Mouse (Mus musculus) lung, postnatal 36 days (tissue): ENCODE measurements at regions not wholly inside any gene's neighbourhood (a gene's known extent, or its start where the extent isn't known, plus 50 kb on each side); places are given as distances from the start of the nearest gene placed in this dataset.
"Not testable (repeated sequence)": the region's sequence is repeated elsewhere in the genome, so short reads cannot be mapped to it uniquely, and the experiment has no call there.

Experiments
- DNase-seq: peaks from one replicate; pipeline ENCODE4 v3.0.0; 2022; ENCODE audit warnings: mixed read lengths

DNA sequence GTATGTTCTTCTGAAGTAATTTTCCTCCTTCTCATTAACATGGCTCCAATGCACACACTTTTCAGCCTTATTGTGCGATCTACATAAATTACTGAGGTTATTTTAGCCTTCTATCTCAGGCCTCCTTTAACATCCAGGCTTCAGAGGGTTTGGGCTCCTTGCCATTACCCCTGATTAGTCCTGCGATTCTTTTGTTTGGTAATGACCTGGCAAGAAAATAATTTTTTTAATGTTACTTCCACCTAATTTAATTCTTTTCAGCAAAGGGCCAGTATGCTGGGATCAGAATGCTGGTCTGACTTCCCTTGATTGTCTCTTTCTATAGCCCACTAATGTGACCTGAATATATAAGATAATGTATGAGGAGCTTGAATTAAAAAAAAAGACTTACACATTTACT is 739.4 kb downstream of the Tbl1xr1 start:
- no peak for DNase-seq

DNA sequence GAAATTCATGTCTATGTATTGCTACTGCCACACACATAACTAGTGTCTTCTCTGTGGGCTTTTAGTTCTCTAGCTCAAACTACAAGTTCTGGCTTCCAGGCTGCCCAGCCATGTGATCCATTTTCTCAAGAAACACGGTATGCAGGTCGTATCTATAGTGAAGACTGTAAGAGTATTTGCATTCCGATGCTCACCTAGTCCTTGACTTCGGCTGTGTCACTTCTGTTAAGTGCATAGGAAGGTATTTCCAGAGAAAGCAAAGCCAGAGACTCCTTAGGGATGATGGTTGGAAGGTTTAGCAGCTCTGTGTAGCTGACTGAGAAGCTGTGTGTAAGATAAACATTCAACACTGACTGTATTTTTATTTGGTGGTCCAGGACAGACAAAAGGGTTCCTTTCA is 750.0 kb downstream of the Tbl1xr1 start:
- no peak for DNase-seq

DNA sequence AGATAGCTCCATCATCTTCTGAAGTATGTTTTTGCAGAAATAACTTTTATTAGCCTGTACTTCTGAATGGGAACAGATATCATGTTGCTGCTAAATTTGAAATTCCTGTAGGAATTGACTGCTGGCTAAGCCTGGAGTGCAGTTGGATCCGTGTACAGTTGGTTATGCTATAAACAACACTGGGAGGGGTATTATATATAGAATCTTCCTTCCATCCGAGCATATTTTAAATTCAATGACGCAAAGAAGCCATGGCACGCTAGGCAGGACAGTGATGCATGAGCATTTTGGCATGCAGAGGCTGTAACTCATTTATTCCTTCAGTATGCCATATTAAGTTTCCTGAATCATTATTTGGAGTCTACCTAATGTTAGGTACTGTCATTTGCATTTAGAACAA is 762.5 kb downstream of the Tbl1xr1 start:
- DNase-seq, result no peak

DNA sequence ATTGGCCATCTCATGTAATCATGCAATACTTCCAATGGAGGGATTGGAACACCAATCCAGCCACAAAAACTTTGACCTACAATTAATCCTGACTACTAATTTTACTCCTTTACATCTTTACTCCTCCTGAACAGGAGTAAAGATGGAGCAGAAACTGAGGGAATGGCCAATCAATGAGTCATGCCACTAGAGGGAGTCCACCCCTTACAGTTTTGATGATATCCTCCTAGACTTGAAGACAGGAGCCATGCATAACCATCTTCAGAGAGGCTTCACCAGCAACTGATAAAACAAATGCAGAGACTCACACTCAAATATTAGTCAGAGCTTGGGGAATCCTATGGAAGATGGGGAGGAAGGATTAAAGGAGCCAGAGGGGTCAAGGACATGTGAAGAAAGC is 774.0 kb downstream of the Tbl1xr1 start:
- DNase-seq, result no peak

DNA sequence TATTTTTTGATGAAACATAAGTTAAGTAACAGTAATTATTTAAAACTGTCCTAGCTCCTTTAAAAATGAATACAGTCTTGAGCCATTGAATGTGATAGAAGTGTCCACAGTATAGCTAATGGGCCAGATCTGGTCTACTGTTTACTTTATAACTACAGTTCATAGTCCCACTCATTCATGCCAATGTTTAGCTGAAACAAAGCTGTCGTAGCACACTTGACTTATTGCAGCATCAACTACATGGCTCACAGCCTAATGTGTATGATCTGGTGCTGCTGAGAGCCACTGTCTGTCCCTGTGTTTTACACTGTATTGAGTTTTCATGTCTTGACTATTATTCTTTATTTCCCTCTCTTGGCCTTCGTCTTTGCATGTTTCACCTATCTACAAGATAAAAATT is 787.1 kb downstream of the Tbl1xr1 start:
- DNase-seq, result no peak

DNA sequence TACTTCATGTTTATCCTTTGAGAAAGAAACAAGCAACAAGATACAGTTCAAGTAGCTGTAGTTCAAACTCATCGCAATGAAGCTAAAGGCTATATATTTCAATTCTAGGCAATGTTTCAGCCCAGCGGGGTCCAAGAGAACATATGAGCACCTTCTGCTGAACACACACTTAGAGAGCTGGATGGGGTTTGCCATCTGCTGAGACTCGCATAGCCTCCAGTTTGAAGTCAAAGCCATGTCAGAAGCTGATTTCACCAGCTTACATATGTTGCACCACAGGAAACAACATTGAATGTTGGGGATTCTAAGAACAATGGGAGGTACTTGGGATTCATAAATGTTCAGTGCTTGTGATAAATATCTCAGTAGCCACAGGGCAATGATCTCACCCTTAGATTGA is 801.4 kb downstream of the Tbl1xr1 start:
- DNase-seq, result no peak

DNA sequence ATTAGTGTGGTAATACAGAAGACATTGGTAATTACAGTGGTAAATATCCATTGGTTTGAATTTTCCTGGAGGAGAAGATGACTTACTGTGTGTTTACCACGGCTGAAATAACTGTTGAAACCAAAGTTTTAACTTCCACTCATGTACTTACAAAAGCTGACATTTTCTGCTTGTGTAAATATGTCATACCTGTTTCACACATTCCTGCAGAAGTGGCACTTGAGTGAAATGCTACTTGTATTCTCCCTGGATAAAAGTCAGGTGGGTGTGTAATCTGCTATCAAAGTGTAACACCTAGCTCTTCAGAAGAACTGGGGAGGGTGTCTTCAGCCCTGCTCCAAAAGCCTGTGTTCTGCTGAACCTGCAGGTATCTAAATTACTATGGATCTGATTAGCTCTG is 816.3 kb downstream of the Tbl1xr1 start:
- DNase-seq, result peak; percentile 50

DNA sequence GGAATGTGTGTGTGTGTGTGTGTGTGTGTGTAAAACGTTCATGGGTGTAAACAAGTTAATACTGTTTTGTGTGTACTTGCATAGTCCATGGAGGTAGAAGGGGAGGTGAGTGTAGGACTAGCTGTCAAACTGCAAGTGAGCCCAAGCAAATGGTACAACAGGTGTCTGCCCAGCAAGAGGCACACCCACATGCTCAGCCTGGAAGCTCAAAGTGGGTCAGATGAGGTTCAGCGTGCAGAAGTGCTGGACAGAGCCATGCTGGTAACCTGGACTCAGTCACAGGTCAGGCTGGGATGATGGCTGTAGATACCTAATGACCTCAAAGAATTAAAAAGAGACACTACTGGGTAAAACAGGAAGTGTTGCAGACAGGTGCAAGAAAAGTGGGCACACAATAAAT is 821.2 kb downstream of the Tbl1xr1 start:
- DNase-seq, result no peak

DNA sequence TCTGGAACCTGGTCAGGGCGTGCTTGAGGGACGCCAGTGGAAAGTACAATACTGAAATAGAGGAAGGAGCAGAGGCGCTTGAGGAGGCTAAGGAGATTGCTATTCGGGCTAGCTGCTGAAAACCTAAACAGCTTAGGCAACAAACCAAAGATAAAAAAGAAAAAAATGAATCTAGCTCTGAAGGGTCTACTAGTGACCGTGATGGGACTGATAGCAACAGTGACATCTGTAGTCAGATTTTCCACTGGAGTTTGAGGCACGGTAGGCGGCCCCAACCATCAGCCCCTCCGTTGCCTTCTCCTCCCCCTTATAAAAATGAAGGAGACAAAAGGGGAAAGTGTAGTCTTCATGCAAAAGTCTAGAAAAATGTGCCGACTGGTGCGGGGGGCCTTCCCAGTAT is 824.5 kb downstream of the Tbl1xr1 start:
- DNase-seq, result no peak

DNA sequence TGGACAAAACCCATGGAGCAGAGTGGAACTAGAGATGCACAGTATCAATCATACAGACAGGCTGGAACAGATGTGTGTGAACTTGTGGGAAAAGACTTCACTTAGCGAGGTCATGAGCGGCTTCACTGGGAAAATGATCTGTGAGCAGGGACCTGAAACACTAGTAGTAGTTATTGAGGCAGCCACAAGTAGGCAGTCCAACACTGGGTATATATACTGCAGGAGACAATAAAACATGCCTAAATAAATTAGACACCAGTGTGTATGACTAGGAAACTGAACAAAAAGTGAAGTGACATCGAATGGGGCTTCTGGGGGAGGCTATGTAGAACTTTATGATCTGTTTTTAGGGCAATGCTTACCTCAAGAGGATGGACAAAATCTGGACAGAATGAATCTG is 852.5 kb downstream of the Tbl1xr1 start:
- DNase-seq, result no peak

DNA sequence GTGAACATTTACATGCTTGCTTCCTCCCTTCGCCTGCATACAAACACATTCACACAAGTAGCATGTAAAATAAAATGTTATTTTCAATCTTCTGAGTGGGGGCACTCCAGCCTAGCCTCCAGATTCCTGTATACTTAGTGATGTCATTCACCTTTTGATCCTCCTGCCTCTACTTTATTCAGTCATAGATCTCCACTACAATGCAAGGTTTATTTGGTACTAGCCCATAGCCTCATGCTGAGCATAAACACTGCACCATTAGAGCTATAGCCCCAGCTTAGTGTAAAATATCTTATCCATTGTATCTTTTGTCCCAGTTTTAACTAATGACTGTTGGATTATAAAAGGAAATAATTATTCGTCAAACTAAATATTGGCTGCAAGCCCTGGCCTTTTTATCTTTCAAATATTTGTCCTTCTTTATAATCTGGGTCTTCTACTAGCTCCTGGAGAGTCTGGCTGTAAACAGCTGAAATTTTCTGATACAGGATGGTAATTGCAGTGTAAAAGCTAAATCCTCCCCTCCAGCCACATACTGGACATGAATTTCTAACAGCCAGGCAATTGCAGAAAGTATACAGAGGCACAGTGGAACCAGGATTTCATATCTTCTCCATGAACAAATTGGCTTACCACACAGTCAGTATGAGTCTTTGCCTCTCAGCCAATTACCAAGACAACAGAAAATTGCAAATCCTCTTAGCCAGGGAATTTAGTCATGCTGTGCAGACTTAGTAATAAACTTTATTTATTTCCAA is 853.5 kb downstream of the Tbl1xr1 start:
- DNase-seq, result no peak

DNA sequence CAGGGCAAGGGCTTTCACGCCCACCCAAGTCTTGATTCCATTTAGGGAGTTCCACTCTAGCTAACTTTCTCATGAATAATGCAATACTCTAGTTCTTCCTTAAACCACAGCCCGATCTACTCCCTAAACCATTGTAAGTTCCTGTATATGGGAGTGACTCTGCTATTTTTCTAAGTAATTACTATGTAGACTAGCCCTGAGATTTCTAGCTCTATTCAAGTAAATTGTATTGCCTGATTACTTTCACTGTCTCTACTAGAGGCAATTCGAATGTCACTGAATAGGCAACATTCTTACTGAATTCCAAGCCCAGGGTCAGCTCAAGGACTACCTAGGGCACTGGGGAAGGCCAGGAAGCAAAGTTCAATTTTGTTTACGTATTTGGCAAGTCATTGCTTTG is 869.2 kb downstream of the Tbl1xr1 start:
- not testable (repeated sequence) for DNase-seq

DNA sequence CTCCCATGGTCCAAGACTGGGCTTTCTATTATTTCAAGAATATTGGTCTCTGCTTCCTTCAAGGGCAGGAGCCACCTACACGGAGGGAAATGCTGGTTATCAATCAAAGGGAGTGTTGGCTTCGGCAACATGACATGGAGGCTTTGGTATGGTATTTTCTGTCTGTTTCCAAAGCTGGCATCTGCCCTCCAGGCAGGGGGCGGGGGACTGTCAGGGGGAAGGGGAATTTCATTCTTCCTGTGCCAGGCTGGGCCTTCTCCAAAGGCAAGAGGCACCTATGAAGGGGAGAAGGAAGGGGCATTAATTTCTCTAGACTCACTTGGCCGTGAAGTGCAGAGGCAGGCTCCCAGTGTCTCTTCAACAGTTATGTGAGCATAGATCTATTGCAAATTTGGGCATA is 870.7 kb downstream of the Tbl1xr1 start:
- no peak for DNase-seq

DNA sequence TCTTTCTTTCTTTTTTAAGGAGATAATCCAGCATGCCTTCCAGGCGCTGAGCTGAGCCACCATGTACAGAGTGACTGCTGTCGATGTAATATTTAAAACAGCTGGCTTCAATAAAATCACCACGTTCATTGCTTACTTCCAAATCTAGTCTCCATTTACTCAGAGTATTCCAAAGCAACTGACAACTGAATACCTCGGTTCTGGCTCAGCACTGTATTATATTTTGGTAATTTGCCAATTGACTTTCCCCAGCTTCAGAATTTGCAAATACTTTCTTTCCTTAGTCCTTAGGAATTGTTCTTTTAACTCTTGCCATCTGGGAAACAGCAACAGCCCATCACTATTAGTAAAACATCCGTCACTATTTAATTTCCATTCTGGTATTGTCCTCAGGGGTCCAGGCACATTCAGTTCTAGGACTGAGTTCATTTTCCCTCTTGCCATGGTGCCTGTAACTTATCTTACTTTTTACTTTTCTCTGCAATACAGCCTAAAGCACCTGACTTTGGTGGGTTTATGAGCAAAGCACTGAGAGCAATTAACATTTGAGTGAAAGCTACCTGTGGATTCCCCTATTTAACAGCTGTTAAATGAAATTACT is 871.8 kb downstream of the Tbl1xr1 start:
- no peak for DNase-seq

DNA sequence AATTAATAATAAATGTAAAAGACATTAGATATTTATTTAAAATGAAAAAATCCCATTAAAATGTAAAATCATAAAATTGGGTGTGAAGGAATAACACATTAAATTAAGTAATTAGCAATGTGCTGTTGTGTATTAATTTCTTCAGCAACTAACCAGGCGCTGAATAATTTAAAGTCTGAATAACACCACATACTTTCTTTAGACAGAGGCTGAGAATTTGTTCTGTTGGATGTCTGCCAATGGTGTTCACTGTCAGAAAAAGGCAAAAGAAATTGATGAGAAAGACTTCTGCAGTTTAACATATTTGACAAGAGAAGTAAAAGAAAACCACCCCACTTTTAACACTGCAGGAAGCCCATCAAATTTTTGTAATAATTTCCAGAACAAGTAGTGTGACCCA is 881.0 kb downstream of the Tbl1xr1 start:
- DNase-seq, result no peak

DNA sequence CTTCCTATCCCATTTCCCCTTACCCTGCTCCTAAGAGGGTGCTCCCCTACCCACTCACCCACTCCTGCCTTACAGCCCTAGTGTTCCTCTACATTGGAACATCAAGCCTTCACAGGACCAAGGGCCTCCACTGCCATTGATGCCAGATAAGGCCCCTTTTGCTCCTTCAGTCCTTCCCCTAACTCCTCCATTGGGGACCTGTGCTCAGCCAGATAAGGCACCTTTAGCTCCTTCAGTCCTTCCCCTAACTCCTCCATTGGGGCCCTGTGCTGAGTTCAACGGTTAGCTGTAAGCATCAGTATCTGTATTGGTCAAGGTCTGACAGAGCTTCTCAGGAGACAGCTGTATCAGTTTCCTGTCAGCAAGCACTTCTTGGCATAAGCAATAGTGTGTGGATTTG is 896.2 kb downstream of the Tbl1xr1 start:
- DNase-seq, result no peak

DNA sequence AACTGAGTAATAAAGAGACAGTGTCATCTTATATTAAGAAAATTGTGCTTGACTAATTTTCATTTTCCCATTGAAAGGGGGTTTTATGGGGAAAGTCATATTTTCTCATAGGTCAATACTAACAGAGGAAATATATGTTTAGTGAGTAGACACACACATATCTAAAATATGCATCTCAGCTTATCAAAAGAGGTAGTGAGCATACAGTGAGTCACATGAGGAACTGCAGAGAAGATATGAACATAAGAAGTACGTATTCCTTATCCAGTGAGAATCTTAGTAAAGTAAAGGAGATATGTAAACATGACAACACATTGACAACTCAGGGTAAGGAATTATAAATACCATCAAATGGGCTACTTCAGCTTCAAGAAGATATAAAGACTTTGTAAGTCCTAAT is 900.3 kb downstream of the Tbl1xr1 start:
- no peak for DNase-seq

DNA sequence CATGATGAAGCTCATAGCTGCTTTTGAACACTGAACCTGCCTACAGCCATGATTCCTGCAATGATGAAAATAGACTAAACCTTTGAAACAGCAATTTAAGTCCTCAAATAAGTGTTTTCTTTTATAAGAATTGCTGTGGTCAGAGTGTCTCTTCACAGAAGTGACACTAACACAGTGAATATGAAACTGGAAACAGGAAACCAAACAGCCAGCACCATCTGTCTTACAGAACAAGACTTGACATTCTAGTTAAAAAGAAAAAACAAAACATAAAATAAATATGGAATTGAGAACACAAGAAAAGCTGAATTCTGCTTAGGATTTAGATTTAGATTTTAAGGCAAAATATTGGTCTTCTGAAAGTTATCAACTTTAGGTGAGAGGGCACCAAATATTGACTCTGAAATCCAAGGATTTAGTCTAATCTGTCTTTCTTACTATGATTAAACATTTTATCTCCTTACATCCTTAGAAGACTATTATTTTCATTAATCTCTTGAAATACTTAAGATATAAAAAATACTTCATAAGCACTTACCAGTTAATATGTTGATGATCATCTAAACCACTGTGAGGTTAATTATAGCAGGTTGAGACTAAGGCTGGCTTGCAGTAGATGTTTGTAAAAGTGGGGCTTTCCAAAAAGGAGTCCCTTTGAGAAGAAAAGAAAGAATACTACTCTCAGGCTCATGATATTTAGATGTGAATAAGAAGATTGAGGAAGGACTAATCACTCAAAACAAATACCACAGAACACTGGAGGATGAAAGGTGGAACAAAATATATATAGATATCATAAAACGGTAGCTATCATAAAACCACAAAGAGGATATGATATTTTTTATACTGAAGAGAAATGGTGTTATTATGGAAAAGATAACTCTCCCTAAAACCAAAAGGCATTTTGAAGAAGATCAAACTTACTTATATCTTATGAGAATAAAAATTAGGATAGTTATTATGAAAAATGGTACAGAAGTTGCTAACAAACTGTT is 903.7 kb downstream of the Tbl1xr1 start:
- no peak for DNase-seq

DNA sequence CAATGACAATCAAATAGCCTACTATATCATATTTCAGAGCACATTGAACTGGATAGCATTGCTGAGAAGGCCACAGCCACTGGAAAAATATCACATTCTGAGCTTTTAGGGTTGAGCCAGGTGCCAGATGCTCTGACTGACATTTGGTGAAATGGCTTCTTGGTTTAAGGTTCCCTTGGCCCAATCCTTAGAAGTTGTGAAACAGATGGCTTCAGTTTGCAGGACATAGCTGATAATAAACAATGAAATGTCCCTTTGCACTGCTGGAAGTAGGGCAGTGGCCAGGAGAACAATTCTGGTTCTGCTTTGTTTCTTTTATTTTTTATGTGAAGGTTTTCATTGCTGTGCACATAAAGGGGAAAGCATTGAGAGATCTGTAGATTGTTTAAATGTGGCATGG is 906.0 kb downstream of the Tbl1xr1 start:
- no peak for DNase-seq

DNA sequence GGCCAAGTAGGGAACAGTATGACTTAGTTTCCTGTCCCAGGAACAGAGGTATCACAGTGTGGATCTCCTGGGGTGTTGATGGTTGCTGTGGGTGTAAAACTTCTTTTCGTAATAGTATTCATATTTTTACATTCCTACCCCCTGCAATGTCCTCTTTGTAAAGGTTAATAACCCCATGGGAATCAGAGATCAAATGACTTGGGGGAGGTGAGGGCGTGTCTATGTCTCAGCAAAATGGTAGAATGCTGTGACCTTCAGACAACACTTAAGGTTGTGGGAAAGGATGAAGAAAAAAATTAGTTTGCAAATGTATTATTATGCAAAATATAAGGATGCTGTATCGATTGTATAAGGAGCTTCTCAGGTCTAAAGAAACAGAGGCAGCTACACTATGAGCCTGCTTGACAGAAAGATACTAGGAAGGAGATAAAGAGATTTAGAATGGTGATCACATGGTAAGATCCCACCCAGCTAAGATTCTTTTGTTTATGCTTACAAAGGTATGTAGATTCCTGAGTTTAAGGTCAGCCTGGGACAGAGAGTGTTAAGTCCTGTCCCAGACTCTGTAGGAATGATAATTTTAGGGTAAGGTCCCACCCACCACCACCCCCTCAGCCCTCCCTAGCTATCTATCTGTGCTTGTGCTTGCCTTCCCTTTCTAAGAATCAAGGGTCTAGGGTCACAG is 913.8 kb downstream of the Tbl1xr1 start:
- DNase-seq, result no peak

DNA sequence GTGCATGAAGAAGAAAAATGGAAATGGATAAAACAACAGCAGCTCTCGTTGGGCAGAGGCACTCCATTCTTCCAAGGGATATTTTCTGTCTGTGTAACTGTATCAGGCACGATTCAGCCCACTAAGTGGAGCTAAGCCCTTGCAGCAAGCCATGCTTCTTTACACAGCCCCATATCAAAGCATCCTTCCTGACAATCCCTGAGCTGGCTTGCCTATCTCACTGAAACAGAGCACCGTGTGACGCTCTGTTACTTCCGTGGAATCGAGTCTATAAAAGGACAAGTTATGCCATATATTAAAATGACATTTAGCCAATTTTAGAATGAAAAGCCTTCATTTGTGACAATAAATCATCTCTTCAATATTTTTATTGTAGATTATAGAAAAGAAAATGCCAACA is 918.8 kb downstream of the Tbl1xr1 start:
- no peak for DNase-seq

DNA sequence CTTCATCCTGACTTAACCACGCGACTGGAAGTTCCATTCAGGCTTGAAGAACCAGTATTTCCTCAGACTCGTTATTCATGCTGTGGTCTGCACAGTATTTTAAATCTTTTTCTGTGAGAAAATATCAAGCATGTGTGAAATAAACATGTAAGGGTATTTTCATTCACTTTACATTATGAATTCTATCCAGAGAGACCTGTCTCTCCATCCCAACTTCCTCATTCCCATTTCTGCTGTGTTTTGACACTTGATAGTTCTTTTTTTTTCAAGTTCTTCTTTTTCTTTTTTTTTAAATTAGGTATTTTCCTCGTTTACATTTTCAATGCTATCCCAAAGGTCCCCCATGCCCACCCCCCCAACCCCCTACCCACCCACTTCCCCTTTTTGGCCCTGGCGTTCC is 919.4 kb downstream of the Tbl1xr1 start:
- no peak for DNase-seq

DNA sequence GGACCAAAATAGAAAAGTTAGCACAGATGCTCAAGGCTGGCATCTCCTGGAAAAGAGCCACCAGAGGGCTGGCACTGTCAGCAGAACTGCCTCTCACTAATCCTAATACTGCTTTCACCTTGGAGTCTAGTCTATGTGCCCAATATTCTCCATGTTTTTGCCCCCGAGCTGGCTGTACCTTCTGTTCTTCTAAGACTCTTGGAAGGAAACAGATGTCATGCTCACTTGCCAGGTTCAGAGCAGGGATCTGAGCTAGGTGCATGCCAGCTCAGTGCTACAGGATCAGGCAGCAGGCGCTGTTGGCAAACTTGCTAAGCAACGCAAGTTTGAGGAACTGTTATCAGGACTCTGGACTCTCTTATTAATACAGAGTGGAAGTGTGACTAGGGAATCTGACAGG is 924.6 kb downstream of the Tbl1xr1 start:
- DNase-seq, result no peak
